Mouse (Mus musculus): ENCODE data around the gene Spink4. TPM values are rescaled to one million over a fixed set of nuclear protein-coding genes. Genes with fewer than 3 reads are reported as not detected.
"Not testable (repeated sequence)": the region's sequence is repeated elsewhere in the genome, so short reads cannot be mapped to it uniquely, and the experiment has no call there.

Spink4 gene
- polyA plus RNA-seq, 1 experiment from 2014 or later = 0.77 TPM

DNA sequence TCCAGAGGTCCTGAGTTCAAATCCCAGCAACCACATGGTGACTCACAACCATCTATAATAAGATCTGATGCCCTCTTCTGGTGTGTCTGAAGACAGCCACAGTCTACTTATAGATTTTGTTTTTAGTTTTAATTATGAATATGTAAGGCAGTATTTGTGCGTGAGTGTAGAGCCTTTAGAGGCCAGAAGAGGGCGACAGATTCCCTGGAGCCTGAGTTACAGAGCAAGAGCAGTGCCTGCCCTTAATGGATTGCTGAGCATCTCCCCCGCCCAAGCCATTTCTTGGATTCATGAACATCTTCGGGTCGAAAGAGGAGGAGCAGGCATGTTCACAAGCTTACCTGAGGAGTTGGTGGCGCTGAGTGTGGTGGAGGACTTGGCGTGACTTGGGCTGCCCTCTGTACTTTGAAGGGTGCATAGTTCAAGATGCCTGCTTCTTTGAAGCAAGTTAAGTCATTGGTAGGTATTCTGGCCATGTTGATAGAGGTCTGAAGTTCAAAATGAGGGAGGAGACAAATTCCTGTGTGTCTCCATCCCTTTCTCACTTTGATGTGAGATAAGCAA, 3.2 kb upstream of the Spink4 start:
- WGBS = 82% methylated on average over 7 of the region's 7 CpGs
- Histone ChIP-seq H3K4me3 (ENCODE audit: low read length) (no peak overlapping the region), H3K36me3 (ENCODE audit: control insufficient read depth, insufficient read depth, low read length) (no peaks in the 10 kb centered on the region), H3K9me3 (ENCODE audit: control insufficient read depth, low read length) (no peaks in the 10 kb centered on the region), H3K9ac (ENCODE audit: low read length) (no peak overlapping the region), H3K27me3 (ENCODE audit: control insufficient read depth, insufficient read depth, low read depth, low read length) (no peaks in the 10 kb centered on the region), H3K4me2 (ENCODE audit: low read depth, low read length) (no peak overlapping the region), H3K4me1 (replicated peaks; ENCODE audit: control insufficient read depth, insufficient read depth, low read length) (peaks cover 4% of the 10 kb centered on the region), H3K27ac (ENCODE audit: low read length) (no peak overlapping the region)
- ATAC-seq (ENCODE audit: low read depth) = no peak

DNA sequence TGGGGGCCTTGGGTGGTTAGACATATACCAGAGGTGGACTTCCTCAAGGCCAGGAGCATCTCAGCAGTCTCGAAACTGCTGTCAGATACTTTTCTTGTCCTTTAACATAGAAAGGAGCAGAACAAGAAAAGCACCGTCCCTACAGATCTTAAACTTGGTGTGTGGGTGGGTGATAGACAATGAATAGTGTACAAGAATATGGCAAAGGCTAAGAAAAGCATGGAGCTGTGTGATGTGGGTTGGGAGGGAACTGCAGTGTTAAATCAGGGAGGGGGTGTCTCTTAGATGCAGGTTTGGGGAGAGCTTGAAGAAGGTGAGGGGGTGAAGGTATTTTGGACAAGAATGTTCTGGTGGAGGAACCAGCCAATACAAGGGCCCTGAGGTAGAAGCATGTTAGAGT, 724 bp downstream of the Spink4 start:
- Histone ChIP-seq H3K9me3 (ENCODE audit: control insufficient read depth, low read length) (no peaks in the 10 kb centered on the region), H3K4me3 (ENCODE audit: low read length) (no peak overlapping the region), H3K36me3 (ENCODE audit: control insufficient read depth, insufficient read depth, low read length) (no peaks in the 10 kb centered on the region), H3K9ac (ENCODE audit: low read length) (no peak overlapping the region), H3K27ac (ENCODE audit: low read length) (no peak overlapping the region), H3K4me1 (replicated peaks; ENCODE audit: control insufficient read depth, insufficient read depth, low read length) (peaks cover 4% of the 10 kb centered on the region), H3K27me3 (ENCODE audit: control insufficient read depth, insufficient read depth, low read depth, low read length) (no peaks in the 10 kb centered on the region), H3K4me2 (ENCODE audit: low read depth, low read length) (no peak overlapping the region)
- no peak for ATAC-seq (ENCODE audit: low read depth)
- 77% methylated on average over 2 of the region's 2 CpGs for WGBS

DNA sequence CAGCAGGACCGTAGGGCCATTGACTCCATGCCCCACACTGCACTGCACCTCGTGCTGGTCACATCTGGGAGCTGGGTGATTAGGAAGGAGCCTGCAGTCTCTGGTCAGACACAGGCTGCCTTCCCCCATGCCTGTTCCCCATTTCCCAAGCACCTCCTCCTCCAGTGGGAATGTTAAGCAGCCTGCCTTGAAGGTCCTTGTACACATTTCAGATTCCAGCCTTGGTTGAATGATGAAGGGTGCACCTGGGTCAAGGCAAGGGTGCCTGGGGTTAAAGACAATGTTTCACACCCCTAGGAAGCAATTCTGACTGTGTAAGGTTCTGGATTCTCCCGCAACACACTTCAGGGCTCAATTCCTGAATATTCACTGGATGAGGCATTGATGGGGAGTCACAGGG, 1.4 kb downstream of the Spink4 start:
- Histone ChIP-seq H3K27me3 (ENCODE audit: control insufficient read depth, insufficient read depth, low read depth, low read length) (no peaks in the 10 kb centered on the region), H3K9me3 (ENCODE audit: control insufficient read depth, low read length) (no peaks in the 10 kb centered on the region), H3K4me2 (ENCODE audit: low read depth, low read length) (no peak overlapping the region), H3K27ac (ENCODE audit: low read length) (no peak overlapping the region), H3K36me3 (ENCODE audit: control insufficient read depth, insufficient read depth, low read length) (no peaks in the 10 kb centered on the region), H3K4me3 (ENCODE audit: low read length) (no peak overlapping the region), H3K9ac (ENCODE audit: low read length) (no peak overlapping the region), H3K4me1 (replicated peaks; ENCODE audit: control insufficient read depth, insufficient read depth, low read length) (peaks cover 4% of the 10 kb centered on the region)
- ATAC-seq (ENCODE audit: low read depth) = no peak
- WGBS = 42% methylated on average over 3 of the region's 3 CpGs

DNA sequence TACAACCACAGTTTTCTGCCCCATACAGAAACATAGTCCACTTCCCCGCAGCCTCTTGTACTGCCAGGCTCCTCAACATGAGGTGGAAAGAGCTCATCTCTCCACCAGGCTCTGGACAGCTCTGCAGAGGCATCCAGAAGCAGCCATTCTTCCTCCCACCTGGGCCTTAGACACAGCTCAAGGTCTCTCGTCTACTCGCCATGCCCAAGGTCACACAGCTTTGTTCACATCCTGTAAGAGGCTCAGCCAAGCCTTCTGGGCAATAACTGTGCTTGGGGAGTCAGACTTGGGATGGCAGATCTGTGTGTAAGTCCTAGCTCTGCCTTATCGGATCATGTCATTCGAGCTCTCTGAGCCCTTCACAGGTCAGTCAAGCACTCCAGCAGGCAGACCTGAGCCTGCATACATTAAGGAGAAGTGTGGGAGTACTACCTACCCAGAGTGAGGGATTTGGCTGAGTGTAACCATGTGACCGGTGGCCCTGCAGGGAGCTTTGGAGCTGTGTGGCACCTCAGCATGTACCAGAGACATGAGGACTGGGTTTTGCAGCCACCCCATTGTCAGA, 3.3 kb downstream of the Spink4 start:
- no peaks in the 10 kb centered on the region for H3K36me3 ChIP-seq (ENCODE audit: control insufficient read depth, insufficient read depth, low read length)
- no peaks in the 10 kb centered on the region for H3K9me3 ChIP-seq (ENCODE audit: control insufficient read depth, low read length)
- no peaks in the 10 kb centered on the region for H3K27me3 ChIP-seq (ENCODE audit: control insufficient read depth, insufficient read depth, low read depth, low read length)
- H3K4me1 ChIP-seq (replicated peaks; ENCODE audit: control insufficient read depth, insufficient read depth, low read length) = peaks cover 4% of the 10 kb centered on the region
- no peak overlapping the region for H3K4me2 ChIP-seq (ENCODE audit: low read depth, low read length)
- no peak overlapping the region for H3K4me3 ChIP-seq (ENCODE audit: low read length)
- H3K27ac ChIP-seq (ENCODE audit: low read length) = no peak overlapping the region
- WGBS = 68% methylated on average over 6 of the region's 6 CpGs
- no peak for ATAC-seq (ENCODE audit: low read depth)
- H3K9ac ChIP-seq (ENCODE audit: low read length) = no peak overlapping the region

DNA sequence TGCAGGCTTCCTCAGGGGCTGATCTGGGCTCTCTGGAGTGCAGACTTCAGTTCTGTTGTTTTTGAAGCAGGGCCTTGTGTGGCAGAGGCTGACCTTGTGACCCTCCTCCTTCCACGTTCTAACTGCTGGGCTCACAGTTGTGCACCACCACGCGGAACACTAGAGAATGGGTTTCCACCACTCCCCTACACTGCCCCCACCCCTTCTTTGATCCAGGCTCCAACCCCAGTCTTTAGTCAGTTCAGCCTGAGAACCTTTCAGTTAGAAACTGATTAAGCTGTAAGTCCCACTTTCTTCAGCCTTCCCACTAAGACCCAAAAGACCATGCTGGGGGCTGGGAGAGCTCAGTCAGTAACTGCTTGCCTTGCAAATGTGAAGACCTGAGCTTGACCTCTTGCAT, 5.7 kb downstream of the Spink4 start:
- Histone ChIP-seq H3K4me3 (ENCODE audit: low read length) (no peak overlapping the region), H3K36me3 (ENCODE audit: control insufficient read depth, insufficient read depth, low read length) (no peaks in the 10 kb centered on the region), H3K4me1 (replicated peaks; ENCODE audit: control insufficient read depth, insufficient read depth, low read length) (no peaks in the 10 kb centered on the region), H3K9ac (ENCODE audit: low read length) (no peak overlapping the region), H3K4me2 (ENCODE audit: low read depth, low read length) (no peak overlapping the region), H3K9me3 (ENCODE audit: control insufficient read depth, low read length) (no peaks in the 10 kb centered on the region), H3K27ac (ENCODE audit: low read length) (no peak overlapping the region), H3K27me3 (ENCODE audit: control insufficient read depth, insufficient read depth, low read depth, low read length) (no peaks in the 10 kb centered on the region)
- ATAC-seq (ENCODE audit: low read depth) = no peak
- WGBS = 49% methylated on average over 3 of the region's 3 CpGs

DNA sequence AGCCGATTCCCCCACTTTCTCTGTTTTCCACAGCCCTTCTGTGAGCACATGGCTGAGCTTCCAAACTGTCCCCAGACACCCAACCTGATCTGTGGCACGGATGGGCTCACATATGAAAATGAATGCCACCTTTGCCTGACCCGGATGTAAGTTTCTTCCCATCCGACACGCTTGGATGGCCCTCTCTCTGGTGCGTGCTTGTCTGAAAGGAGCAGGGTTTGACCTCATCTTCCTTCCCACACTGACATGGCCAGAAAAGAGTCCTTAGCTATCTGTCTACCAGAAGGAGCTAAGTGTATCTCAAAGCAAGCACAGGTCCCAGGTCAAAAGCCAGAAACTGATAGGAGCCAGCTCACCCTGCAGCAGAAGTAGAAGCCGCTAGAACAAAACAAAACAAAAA, 9.2 kb downstream of the Spink4 start:
- Histone ChIP-seq H3K4me1 (replicated peaks; ENCODE audit: control insufficient read depth, insufficient read depth, low read length) (no peaks in the 10 kb centered on the region), H3K36me3 (ENCODE audit: control insufficient read depth, insufficient read depth, low read length) (peaks cover 16% of the 10 kb centered on the region; the same call in 1 of the 2 replicates), H3K4me2 (ENCODE audit: low read depth, low read length) (no peak overlapping the region), H3K4me3 (ENCODE audit: low read length) (no peak overlapping the region), H3K9ac (ENCODE audit: low read length) (no peak overlapping the region), H3K27me3 (ENCODE audit: control insufficient read depth, insufficient read depth, low read depth, low read length) (no peaks in the 10 kb centered on the region), H3K9me3 (ENCODE audit: control insufficient read depth, low read length) (no peaks in the 10 kb centered on the region), H3K27ac (ENCODE audit: low read length) (no peak overlapping the region)
- 81% methylated on average over 7 of the region's 7 CpGs for WGBS
- ATAC-seq (ENCODE audit: low read depth) = no peak

DNA sequence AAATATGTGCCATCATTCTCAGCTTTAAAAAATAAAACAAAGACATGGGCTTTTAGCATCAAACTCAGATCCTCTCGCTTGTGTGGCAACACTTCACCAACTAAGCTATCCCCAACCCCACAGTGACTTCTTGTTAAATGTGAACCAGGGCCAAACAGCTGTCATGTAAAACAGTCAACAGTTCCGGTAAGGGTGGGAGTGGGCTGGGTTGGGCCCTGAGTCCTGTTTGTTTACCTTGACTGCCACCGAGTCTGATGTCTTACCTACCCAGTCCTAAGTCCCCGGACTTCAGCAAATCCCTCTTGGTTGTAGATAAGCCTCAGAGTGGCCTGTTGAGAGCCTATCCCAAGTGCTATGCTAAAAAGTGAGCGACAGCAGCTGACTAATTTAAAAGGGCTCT, 13.8 kb downstream of the Spink4 start:
- ATAC-seq (ENCODE audit: low read depth) = no peak
- Histone ChIP-seq H3K4me1 (replicated peaks; ENCODE audit: control insufficient read depth, insufficient read depth, low read length) (no peaks in the 10 kb centered on the region), H3K36me3 (ENCODE audit: control insufficient read depth, insufficient read depth, low read length) (peaks cover 43% of the 10 kb centered on the region), H3K9ac (ENCODE audit: low read length) (no peak overlapping the region), H3K4me3 (ENCODE audit: low read length) (no peak overlapping the region), H3K9me3 (ENCODE audit: control insufficient read depth, low read length) (no peaks in the 10 kb centered on the region), H3K4me2 (ENCODE audit: low read depth, low read length) (no peak overlapping the region), H3K27ac (ENCODE audit: low read length) (no peak overlapping the region), H3K27me3 (ENCODE audit: control insufficient read depth, insufficient read depth, low read depth, low read length) (no peaks in the 10 kb centered on the region)
- 73% methylated on average over 5 of the region's 5 CpGs for WGBS

DNA sequence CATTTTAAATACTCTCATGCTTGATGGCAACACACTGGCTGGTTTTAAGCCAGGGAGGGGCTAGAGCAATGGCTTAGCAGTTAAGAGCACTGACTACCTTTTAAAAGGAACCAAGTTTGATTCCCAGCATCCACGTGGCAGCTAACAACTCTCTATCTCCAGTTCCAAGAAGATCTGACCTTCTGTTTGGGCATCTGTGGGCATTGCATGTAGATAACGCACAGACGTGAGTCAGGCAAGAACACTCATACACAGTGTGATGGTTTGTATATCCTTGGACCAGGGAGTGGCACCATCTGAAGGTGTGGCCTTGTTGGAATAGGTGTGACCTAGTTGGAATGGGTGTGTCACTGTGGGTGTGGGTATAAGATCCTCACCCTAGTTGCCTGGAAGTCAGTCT, 14.5 kb downstream of the Spink4 start:
- not testable (repeated sequence) for H3K27me3 ChIP-seq (ENCODE audit: control insufficient read depth, insufficient read depth, low read depth, low read length); ATAC-seq (ENCODE audit: low read depth); H3K27ac ChIP-seq (ENCODE audit: low read length); H3K9ac ChIP-seq (ENCODE audit: low read length); H3K9me3 ChIP-seq (ENCODE audit: control insufficient read depth, low read length); H3K4me2 ChIP-seq (ENCODE audit: low read depth, low read length); H3K4me3 ChIP-seq (ENCODE audit: low read length); H3K4me1 ChIP-seq (replicated peaks; ENCODE audit: control insufficient read depth, insufficient read depth, low read length)
- peaks cover 50% of the 10 kb centered on the region for H3K36me3 ChIP-seq (ENCODE audit: control insufficient read depth, insufficient read depth, low read length)
- WGBS = 87% methylated on average over 3 of the region's 3 CpGs

DNA sequence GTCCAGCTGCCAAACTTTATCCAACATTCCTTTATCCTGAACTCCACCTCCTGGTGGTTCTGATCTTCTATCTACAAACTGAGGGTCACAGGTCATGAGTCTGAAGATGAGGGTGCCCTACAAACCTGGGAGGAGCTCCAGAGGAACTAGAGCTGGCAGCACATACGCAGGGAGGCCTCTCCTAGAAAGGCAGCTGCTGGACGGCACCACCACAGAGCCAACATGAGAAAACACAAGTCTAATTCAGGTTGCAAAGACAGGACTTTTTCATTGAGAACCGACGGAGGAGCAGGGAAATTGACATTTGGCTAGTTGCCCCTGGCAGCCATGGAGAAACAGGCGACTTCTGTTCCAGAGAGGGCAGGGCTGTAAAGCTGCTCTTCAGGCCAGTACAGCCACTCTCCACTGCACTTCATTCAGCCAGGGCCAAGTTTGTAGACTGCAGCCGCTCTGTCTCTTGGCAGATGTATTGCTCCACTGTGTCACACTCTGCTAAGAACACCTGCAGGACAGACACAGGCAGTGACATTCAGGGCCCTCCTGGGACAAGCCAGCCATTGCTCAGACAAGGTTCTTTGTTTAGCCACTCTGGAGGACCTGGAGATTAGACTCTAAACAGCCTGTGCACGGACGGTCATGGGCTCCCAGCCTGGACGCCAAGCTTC, 16.5 kb downstream of the Spink4 start:
- H3K27ac ChIP-seq (ENCODE audit: low read length) = no peak overlapping the region
- H3K9me3 ChIP-seq (ENCODE audit: control insufficient read depth, low read length) = peaks cover 8% of the 10 kb centered on the region
- H3K4me1 ChIP-seq (replicated peaks; ENCODE audit: control insufficient read depth, insufficient read depth, low read length) = no peaks in the 10 kb centered on the region
- no peak overlapping the region for H3K4me3 ChIP-seq (ENCODE audit: low read length)
- no peak for ATAC-seq (ENCODE audit: low read depth)
- peaks cover 66% of the 10 kb centered on the region for H3K36me3 ChIP-seq (ENCODE audit: control insufficient read depth, insufficient read depth, low read length)
- no peak overlapping the region for H3K4me2 ChIP-seq (ENCODE audit: low read depth, low read length)
- no peak overlapping the region for H3K9ac ChIP-seq (ENCODE audit: low read length)
- H3K27me3 ChIP-seq (ENCODE audit: control insufficient read depth, insufficient read depth, low read depth, low read length) = no peaks in the 10 kb centered on the region
- 79% methylated on average over 9 of the region's 9 CpGs for WGBS
